In the genomic region with DNA sequence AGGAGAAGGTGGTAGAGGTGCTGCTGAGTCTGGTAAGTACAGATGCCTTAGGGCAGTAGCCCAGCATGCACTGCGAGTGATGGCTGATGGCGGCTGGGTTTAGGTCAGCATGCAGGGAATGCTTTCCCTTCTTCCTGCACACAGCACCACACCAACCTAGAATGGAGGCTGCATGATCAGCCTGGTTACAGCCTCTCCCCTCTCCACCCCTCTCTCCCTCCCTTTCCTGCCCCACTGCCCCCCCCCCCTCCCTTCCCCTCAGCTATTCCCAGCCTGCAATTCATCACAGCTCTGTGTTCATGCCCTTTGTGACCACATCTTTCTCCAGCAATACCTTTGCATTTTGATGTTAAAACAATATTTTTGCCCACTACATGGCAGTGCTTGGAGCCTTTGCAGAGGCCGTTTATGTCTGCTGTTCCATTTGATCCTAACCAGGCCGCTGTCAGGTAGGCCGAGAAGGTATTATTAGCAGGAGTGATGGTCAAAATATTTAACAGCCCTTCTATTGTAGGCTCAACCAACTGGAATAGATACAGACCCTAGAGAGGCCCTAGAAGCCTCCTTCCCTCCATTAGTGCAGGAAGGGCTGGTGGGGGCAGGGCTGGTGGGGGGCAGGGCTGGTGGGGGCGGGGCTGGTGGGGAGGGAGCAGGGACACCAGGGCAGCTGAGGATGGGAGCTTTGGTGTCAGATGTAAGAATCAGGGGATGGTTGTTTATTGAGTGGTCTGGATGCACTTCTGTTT, we compare ENCODE assay signal across 14 mouse cellular contexts. TPM values are rescaled to one million over a fixed set of nuclear protein-coding genes. Genes with fewer than 3 reads are reported as not detected.
DNase-seq lines count a peak whose midpoint lies in the region; ATAC-seq and TF ChIP-seq lines count a peak whose summit lies in the region.
"Had no signal": no experiment of that assay in that cellular context is flagged by ENCODE, and none has a peak within 500 bp of the region (broad histone marks: within the 10 kb centered on the region; RNA-seq: fewer than 3 reads in every experiment).

No protein-coding gene starts in this region.

- no peak for ATAC-seq in hindbrain, postnatal 0 days
- ATAC-seq in embryonic facial prominence, embryonic 12.5 days (ENCODE audit: insufficient number of reproducible peaks, insufficient read depth, low FRiP score, low TSS enrichment): peak; percentile 49; the same call in 1 of the 2 replicates
- ATAC-seq in limb, embryonic 11.5 days (ENCODE audit: insufficient number of reproducible peaks, low FRiP score, low TSS enrichment, low read depth): peak; percentile 63
- no peak for ATAC-seq in activated CD4-positive, CD25-positive, alpha-beta regulatory T cell, adult 4 months
- ATAC-seq: CD4-positive, CD25-positive, alpha-beta regulatory T cell, adult 4 months; liver, postnatal 0 days had no signal

- H3K36me3 ChIP-seq in hindbrain, embryonic 10.5 days: no peaks in the 10 kb centered on the region
- H3K36me3 ChIP-seq in hindbrain, postnatal 0 days (ENCODE audit: insufficient read depth, low read length): no peaks in the 10 kb centered on the region
- no peaks in the 10 kb centered on the region for H3K36me3 ChIP-seq in embryonic facial prominence, embryonic 12.5 days
- no peaks in the 10 kb centered on the region for H3K36me3 ChIP-seq in limb, embryonic 11.5 days (ENCODE audit: control insufficient read depth, insufficient read depth, low read length)

- no peaks in the 10 kb centered on the region for H3K9me3 ChIP-seq in hindbrain, embryonic 10.5 days
- H3K9me3 ChIP-seq in hindbrain, postnatal 0 days (ENCODE audit: low read length): no peaks in the 10 kb centered on the region
- H3K9me3 ChIP-seq in embryonic facial prominence, embryonic 12.5 days: no peaks in the 10 kb centered on the region
- H3K9me3 ChIP-seq in limb, embryonic 11.5 days (ENCODE audit: control insufficient read depth, low read length): no peaks in the 10 kb centered on the region

- DNase-seq in hindbrain, embryonic 10.5 days (ENCODE audit: low spot score): no peak
- no peak for DNase-seq in hindbrain, postnatal 0 days (ENCODE audit: low spot score)
- DNase-seq in embryo, embryonic 10.5 days (ENCODE audit: low spot score): peak; percentile 42
- DNase-seq in limb, embryonic 11.5 days (ENCODE audit: low spot score): peak; percentile 41
- DNase-seq in cerebellum, adult 9-10 months: no peak
- DNase-seq in left cerebral cortex, postnatal 25 days (ENCODE audit: low spot score in 2 of 2): no peak
- DNase-seq: cerebellum, postnatal 36 days; gastrocnemius, postnatal 14 days; kidney, postnatal 4 days; liver, postnatal 0 days; right cerebral cortex, postnatal 14 days had no signal

- 59% methylated on average over 6 of the region's 6 CpGs for WGBS in hindbrain, embryonic 10.5 days
- whole genome bisulfite sequencing in hindbrain, postnatal 0 days: 54% methylated on average over 6 of the region's 6 CpGs
- WGBS in embryonic facial prominence, embryonic 12.5 days: 30% methylated on average over 5 of the region's 6 CpGs
- 28% methylated on average over 6 of the region's 6 CpGs for WGBS in limb, embryonic 11.5 days

- H3K4me3 ChIP-seq in hindbrain, embryonic 10.5 days: no peak overlapping the region
- no peak overlapping the region for H3K4me3 ChIP-seq in hindbrain, postnatal 0 days (ENCODE audit: low read length)
- no peak overlapping the region for H3K4me3 ChIP-seq in embryonic facial prominence, embryonic 12.5 days
- H3K4me3 ChIP-seq in limb, embryonic 11.5 days (ENCODE audit: low read depth, low read length): no peak overlapping the region

- H3K4me1 ChIP-seq in hindbrain, embryonic 10.5 days (replicated peaks): peaks cover 34% of the 10 kb centered on the region
- H3K4me1 ChIP-seq in hindbrain, postnatal 0 days (ENCODE audit: insufficient read depth, low read length): no peaks in the 10 kb centered on the region
- H3K4me1 ChIP-seq in embryonic facial prominence, embryonic 12.5 days: peaks cover 37% of the 10 kb centered on the region
- H3K4me1 ChIP-seq in limb, embryonic 11.5 days (ENCODE audit: control insufficient read depth, insufficient read depth, low read length): peaks cover 26% of the 10 kb centered on the region

- TF ChIP-seq CTCF in hindbrain, postnatal 0 days (IDR thresholded peaks at IDR 0.05; ENCODE audit: low read depth): no peak

- no peak overlapping the region for H3K9ac ChIP-seq in hindbrain, postnatal 0 days (replicated peaks; ENCODE audit: low read length)
- H3K9ac ChIP-seq in embryonic facial prominence, embryonic 12.5 days: no peak overlapping the region
- peak overlapping the region; percentile 7; the same call in 1 of the 2 replicates for H3K9ac ChIP-seq in limb, embryonic 11.5 days (ENCODE audit: low read length)
- H3K9ac ChIP-seq: liver, postnatal 0 days had no signal

- no peak overlapping the region for H3K4me2 ChIP-seq in hindbrain, postnatal 0 days (ENCODE audit: low read depth, low read length)
- no peak overlapping the region for H3K4me2 ChIP-seq in embryonic facial prominence, embryonic 12.5 days (replicated peaks)
- no peak overlapping the region for H3K4me2 ChIP-seq in limb, embryonic 11.5 days (ENCODE audit: low read depth, severe bottlenecking)

- H3K27ac ChIP-seq in hindbrain, embryonic 10.5 days: peak overlapping the region; percentile 57
- H3K27ac ChIP-seq in hindbrain, postnatal 0 days: no peak overlapping the region
- peak overlapping the region; percentile 74 for H3K27ac ChIP-seq in embryonic facial prominence, embryonic 12.5 days
- H3K27ac ChIP-seq in limb, embryonic 11.5 days (replicated peaks; ENCODE audit: low read depth, low read length): peak overlapping the region; percentile 68

- peaks cover 7% of the 10 kb centered on the region; the same call in 1 of the 2 replicates for H3K27me3 ChIP-seq in hindbrain, embryonic 10.5 days (ENCODE audit: insufficient read depth, poor library complexity, severe bottlenecking)
- H3K27me3 ChIP-seq in hindbrain, postnatal 0 days (ENCODE audit: insufficient read depth, low read length): no peaks in the 10 kb centered on the region
- H3K27me3 ChIP-seq in embryonic facial prominence, embryonic 12.5 days: no peaks in the 10 kb centered on the region
- no peaks in the 10 kb centered on the region for H3K27me3 ChIP-seq in limb, embryonic 11.5 days (ENCODE audit: control insufficient read depth, insufficient read depth, low read length)

- intact Hi-C loops in left cerebral cortex, postnatal 25 days (cut with DNase I): no loop called here

RNA-seq across cellular contexts. Expression of gene Vps8, which starts 17.5 kb away (rescaled TPM):
- 23.7 and 23.8 TPM in 2 replicates for polyA plus RNA-seq in hindbrain, embryonic 10.5 days (2016; fragmentation: Nextera tagmentation; extraction: Ambion mirVana)
- total RNA-seq in hindbrain, postnatal 0 days (2014; rRNA removed): 27.9 and 39.9 TPM in 2 replicates
- 21.2 and 24.3 TPM in 2 replicates for polyA plus RNA-seq in hindbrain, postnatal 0 days (2015; fragmentation: Nextera tagmentation; extraction: Ambion mirVana)
- 16.7 and 19.7 TPM in 2 replicates for polyA plus RNA-seq in embryonic facial prominence, embryonic 12.5 days (2016; fragmentation: Nextera tagmentation; extraction: Ambion mirVana)
- 15.1 and 17.7 TPM in 2 replicates for polyA plus RNA-seq in limb, embryonic 11.5 days (2014; fragmentation: Nextera tagmentation; extraction: Ambion mirVana)
- polyA plus RNA-seq in activated CD4-positive, CD25-positive, alpha-beta regulatory T cell, adult 4 months (2017; shearing (Covaris generic)): 10 to 100 TPM; 13.5 to 15.2 TPM
- 10 to 100 TPM; 52.3 to 58.0 TPM for total RNA-seq in left cerebral cortex, postnatal 25 days (2021)

Comparison
In these comparisons a context has a peak if more than half of its experiments do, and no peak if none do; other contexts are left out.
1. DNase-seq: peak in embryo, embryonic 10.5 days (single experiment) and limb, embryonic 11.5 days (single experiment); none in hindbrain, embryonic 10.5 days (single experiment), hindbrain, postnatal 0 days (single experiment), cerebellum, adult 9-10 months (single experiment) and left cerebral cortex, postnatal 25 days (0 of 2).
2. ATAC-seq: peak in embryonic facial prominence, embryonic 12.5 days (single experiment) and limb, embryonic 11.5 days (single experiment); none in hindbrain, postnatal 0 days (single experiment) and activated CD4-positive, CD25-positive, alpha-beta regulatory T cell, adult 4 months (single experiment).